Mouse (Mus musculus) brown adipose tissue, adult 24 weeks (tissue): ENCODE data around the gene Agbl3. TPM values are rescaled to one million over a fixed set of nuclear protein-coding genes. Genes with fewer than 3 reads are reported as not detected.

Source experiments
- H3K27ac ChIP-seq: fragments of 200-500 bp; replicated peaks from 2 replicates; pipeline ENCODE4 v1.5.1; 2012; ENCODE audit warnings: low read depth, mild to moderate bottlenecking, low read length
- H3K4me1 ChIP-seq: fragments of 200-500 bp; 2 replicates; pipeline ENCODE4 v1.6.1; 2012; ENCODE audit warnings: low read length, mixed read lengths; ENCODE audit not compliant: control insufficient read depth, insufficient read depth, insufficient read length
- H3K4me3 ChIP-seq: fragments of 200-500 bp; 2 replicates; pipeline ENCODE4 v1.5.1; 2012; ENCODE audit warnings: low read depth, mild to moderate bottlenecking, low read length, moderate library complexity; ENCODE audit not compliant: insufficient read depth
- polyA plus RNA-seq: library from polyadenylated mRNA; stranded (reverse); fragments of >200 nt; gene quantifications from 2 replicates; pipeline ENCODE4 v1.2.4, GENCODE M21; 2012; ENCODE audit not compliant: missing spikeins, insufficient read depth, insufficient read length

Agbl3 gene
- 8.4 and 14.1 TPM in 2 replicates for polyA plus RNA-seq

DNA sequence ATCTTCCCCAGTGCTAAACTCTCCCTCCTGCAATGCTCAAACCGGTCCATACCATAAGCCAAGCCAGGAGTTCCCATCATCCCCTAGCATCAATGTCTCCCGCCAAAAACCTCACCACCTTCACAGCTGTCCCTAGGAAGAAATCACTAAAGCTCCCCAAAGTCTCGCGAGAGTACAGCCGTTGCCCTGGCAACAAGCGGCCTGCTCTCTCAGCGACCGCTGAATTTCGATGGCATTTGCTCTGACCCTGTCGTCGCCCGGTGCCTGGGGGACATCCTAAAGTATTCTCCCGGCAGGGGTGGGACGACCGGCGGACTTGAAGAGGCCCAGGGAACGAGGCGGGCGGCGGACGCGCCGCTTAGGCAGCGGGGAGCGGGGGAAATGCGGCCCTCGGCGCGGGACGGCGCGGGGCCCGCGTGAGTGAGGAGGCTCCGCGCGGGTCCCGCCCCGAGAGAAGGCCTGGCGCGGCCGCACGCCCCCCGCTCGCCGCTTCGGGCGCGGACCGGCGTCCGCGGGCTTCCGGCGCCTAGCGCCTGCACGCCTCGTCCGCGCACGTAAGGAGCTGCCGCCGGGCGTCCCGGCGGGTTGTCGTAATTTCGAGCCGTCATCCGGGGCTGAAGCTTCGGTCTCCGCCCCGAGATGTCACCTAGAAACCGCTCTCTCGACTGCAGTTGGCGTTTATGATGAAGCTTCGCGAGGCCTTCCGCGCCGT is at the start of gene Agbl3:
TSS of gene Agbl3 (plus strand) at position 202 of the 712 bp plus-strand sequence.
- Histone ChIP-seq H3K4me1 (no peaks in the 10 kb centered on the region), H3K4me3 (peak within 1 kb of the TSS; percentile 94), H3K27ac (peak within 1 kb of the TSS; percentile 90)

DNA sequence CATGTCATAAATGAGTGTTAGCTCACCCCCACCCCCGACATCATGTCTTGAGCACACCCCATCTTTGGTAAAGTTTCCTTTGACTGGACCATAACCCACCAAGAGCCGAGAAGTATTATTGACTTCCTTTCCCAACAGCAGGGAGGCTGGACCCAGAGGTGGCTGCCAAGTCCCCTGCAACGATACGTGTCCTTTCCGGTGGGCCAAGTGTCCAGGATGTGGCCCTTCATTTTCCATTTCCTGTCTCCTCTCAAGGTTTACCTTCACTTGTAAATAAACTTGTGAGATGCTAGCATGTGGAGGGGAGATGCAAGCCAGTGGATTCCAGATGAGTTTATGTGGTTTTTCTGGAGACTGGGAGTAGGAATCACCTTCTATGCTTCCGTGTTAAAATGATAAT is 49.2 kb upstream of the Agbl3 start:
- H3K4me1 ChIP-seq: peaks cover 23% of the 10 kb centered on the region
- 0 out of 2 replicates have a peak overlapping the region, but pooled peaks have one; percentile 19 for H3K27ac ChIP-seq

GRCm38 (mm10) chr6:34731529-34731928 is 48.7 kb upstream of the Agbl3 start:
- Histone ChIP-seq H3K4me3 (no peak overlapping the region), H3K27ac (0 out of 2 replicates have a peak overlapping the region, but pooled peaks have one; percentile 19), H3K4me1 (peaks cover 23% of the 10 kb centered on the region)

More for the DNA sequence above, 49.2 kb upstream of the Agbl3 start:
- no peak overlapping the region for H3K4me3 ChIP-seq

DNA sequence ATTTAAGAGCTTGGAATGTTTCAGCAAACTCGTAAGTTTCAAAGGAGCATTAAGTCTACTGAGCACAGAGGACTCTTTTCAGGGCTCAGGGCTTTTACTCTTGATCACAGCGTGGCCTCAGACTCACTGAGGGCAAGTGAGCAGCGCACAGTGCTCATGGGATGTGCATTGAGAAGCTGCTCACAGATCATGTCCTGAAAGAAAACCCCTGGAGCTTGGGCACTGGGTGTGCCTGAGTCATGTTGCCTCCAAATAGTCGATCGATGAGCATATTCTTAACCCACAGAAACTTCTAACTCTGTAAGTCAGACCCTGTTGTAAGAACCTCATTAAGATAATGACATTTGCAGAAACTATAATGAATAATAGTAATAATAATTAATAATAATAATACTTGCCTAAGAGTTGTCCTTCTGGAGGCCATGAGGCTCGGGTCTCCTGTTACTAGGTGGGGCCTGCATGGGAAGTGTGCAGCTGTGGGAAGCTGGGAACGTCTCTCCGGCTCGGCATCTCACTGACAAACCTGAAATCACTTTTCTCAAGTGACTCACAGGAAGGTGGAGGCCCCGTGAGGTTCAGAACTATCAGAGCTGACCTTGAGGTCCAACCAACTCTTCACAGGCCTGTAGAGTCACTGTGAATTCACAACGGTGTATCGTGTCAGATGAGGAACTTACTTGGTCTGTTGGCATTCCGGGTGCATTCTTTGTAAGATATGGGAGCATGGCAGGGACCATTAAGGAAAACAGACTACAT is 45.1 kb upstream of the Agbl3 start:
- Histone ChIP-seq H3K4me1 (peaks cover 13% of the 10 kb centered on the region; the same call in 1 of the 2 replicates), H3K27ac (no peak overlapping the region), H3K4me3 (no peak overlapping the region)

DNA sequence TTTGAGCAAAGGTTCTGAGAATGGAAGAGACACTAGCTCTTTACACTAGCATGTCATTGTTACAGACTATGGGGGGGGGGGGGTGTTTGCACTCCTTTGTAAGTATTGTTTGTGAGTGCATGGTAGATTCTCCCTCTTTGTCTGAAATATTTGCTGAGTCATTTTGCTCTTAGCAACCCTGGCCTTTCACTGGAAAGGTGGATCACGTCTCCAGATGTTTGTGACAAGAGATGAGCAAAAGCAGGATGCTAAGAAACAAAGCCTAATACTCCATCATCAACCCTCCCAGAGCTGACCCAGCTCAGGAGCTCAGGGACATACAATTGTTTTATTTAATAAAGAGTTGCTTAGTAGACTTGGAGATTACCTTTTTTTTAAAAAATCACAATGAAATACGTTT is 43.3 kb upstream of the Agbl3 start:
- no peak overlapping the region for H3K27ac ChIP-seq
- H3K4me1 ChIP-seq: no peaks in the 10 kb centered on the region

GRCm38 (mm10) chr6:34743946-34744345 is 36.3 kb upstream of the Agbl3 start:
- no peak overlapping the region for H3K27ac ChIP-seq
- H3K4me1 ChIP-seq: no peaks in the 10 kb centered on the region
- H3K4me3 ChIP-seq: no peak overlapping the region

More for the DNA sequence above, 43.3 kb upstream of the Agbl3 start:
- no peak overlapping the region for H3K4me3 ChIP-seq

- no peaks in the 10 kb centered on the region; the same call in 1 of the 2 replicates for H3K4me1 ChIP-seq
- no peak overlapping the region for H3K27ac ChIP-seq
- no peak overlapping the region for H3K4me3 ChIP-seq
Measured at GRCm38 (mm10) chr6:34747846-34748245, 32.4 kb upstream of the Agbl3 start.

DNA sequence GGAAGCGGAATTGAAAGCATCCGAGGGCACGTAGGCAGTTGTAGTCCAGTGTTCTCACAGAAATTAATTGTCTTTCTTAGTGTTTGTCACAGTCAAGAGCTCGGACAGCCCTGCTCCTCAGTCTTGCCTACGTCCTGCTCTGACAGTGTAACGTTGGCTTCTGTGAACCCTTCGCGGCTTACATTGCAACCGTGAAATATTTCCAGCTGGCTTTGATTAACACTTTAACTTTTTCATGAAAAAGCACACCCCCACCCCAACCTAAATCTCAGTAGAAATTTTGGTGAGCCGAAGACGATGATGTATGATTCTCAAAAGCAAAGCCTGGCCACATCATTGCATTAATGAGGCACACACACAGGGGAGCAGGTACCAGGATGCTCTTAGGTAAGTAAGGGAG is 31.7 kb upstream of the Agbl3 start:
- Histone ChIP-seq H3K4me3 (no peak overlapping the region), H3K27ac (no peak overlapping the region), H3K4me1 (no peaks in the 10 kb centered on the region; the same call in 1 of the 2 replicates)

GRCm38 (mm10) chr6:34749526-34749925 is 30.7 kb upstream of the Agbl3 start:
- Histone ChIP-seq H3K27ac (0 out of 2 replicates have a peak overlapping the region, but pooled peaks have one; percentile 2), H3K4me3 (no peak overlapping the region), H3K4me1 (no peaks in the 10 kb centered on the region; the same call in 1 of the 2 replicates)

DNA sequence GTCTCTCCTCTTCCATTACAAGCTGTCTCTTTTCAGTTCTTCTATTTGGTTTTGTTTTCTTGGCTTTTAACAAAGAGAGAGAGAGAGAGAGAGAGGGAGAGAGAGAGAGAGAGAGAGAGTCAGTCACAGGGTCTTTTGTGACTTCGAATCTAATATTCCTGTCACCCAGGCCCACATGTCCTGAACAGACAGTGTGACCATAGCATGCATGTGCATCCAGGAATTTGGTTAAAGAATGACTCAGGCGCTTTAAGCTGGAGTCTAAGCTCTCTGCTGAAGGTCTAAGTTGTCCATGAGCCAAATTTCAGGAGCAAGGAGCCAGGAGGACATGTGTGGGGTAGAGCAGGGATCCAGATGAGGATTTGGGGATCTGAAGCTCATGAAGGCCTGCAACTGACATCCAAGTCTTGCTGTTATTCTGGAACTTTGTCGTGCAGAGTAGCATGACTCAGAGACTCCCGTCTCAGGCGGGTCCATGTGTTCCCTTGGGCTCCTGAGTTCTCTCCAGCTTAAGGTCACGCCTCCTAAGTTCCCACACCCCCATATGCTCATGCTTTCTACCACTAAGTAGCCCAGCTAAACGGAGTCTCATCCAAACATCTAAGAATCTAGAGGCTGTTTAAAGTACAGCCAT is 29.6 kb upstream of the Agbl3 start:
- Histone ChIP-seq H3K27ac (peak overlapping the region; percentile 14; the same call in 1 of the 2 replicates), H3K4me3 (no peak overlapping the region), H3K4me1 (no peaks in the 10 kb centered on the region; the same call in 1 of the 2 replicates)

GRCm38 (mm10) chr6:34751625-34752024 is 28.6 kb upstream of the Agbl3 start:
- Histone ChIP-seq H3K27ac (no peak overlapping the region), H3K4me3 (no peak overlapping the region)

GRCm38 (mm10) chr6:34754448-34754847 is 25.8 kb upstream of the Agbl3 start:
- Histone ChIP-seq H3K4me3 (no peak overlapping the region), H3K4me1 (no peaks in the 10 kb centered on the region; the same call in 1 of the 2 replicates), H3K27ac (no peak overlapping the region)

More at GRCm38 (mm10) chr6:34751625-34752024, 28.6 kb upstream of the Agbl3 start:
- no peaks in the 10 kb centered on the region; the same call in 1 of the 2 replicates for H3K4me1 ChIP-seq

DNA sequence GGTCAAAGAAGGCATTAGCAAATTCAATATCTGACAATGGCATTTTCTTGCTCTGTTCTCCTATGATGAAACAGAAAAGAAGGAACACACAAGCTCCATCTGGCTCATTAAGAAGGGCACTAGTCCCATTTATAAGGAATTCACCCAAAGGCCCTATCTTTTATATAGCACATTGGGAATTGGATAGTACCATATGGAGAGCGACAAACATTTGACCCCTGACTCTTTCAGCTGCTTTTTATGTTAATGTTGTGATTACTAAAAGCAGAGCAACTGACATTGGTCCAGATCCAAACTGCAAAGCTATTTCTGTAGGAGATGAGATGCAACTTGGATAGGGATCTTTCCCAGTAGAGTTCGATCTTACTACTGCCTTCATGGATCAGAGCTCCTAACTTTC is 21.9 kb upstream of the Agbl3 start:
- Histone ChIP-seq H3K27ac (no peak overlapping the region), H3K4me3 (no peak overlapping the region), H3K4me1 (no peaks in the 10 kb centered on the region)

DNA sequence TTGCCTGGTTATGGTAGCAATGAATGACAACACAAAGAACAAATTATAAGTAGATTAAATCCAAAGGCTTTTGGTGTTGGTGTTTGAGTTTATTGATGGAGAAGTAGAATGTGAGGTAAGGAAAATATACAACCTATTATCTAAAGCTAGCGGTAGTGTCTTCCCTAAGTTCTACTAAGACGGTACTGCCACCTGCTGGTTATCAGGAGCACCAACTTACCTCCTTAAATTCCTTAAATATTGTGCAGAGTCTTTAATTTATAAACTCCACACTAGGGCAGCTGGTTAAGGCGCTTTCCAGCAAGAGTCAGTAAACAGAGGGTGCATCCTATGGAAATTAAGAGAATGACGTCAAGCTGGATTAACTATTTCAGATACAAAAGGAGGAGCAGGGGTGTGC is 20.2 kb upstream of the Agbl3 start:
- Histone ChIP-seq H3K4me1 (no peaks in the 10 kb centered on the region), H3K4me3 (no peak overlapping the region), H3K27ac (no peak overlapping the region)

GRCm38 (mm10) chr6:34765721-34766120 is 14.5 kb upstream of the Agbl3 start:
- Histone ChIP-seq H3K4me3 (no peak overlapping the region), H3K4me1 (no peaks in the 10 kb centered on the region), H3K27ac (no peak overlapping the region)
